25 mouse cellular contexts compared by ENCODE assay signal in genomic region chr6:92231356-92231755, GRCm38 (mm10). TPM values are rescaled to one million over a fixed set of nuclear protein-coding genes. Genes with fewer than 3 reads are reported as not detected.
DNase-seq lines count a peak whose midpoint lies in the region; ATAC-seq lines count a peak whose summit lies in the region.
"Had no signal": no experiment of that assay in that cellular context is flagged by ENCODE, and none has a peak within 500 bp of the region (broad histone marks: within the 10 kb centered on the region; RNA-seq: fewer than 3 reads in every experiment).

No protein-coding gene starts in this region.

- H3K4me1 ChIP-seq in kidney, embryonic 15.5 days, result no peaks in the 10 kb centered on the region
- H3K4me1 ChIP-seq: embryonic facial prominence, embryonic 12.5 days; forebrain, embryonic 13.5 days; forebrain, embryonic 15.5 days had no signal

- no peak overlapping the region for H3K9ac ChIP-seq in kidney, embryonic 15.5 days
- H3K9ac ChIP-seq: embryonic facial prominence, embryonic 12.5 days; forebrain, embryonic 13.5 days; forebrain, embryonic 15.5 days; forebrain, postnatal 0 days had no signal

- H3K4me2 ChIP-seq in kidney, embryonic 15.5 days, result no peak overlapping the region
- H3K4me2 ChIP-seq: embryonic facial prominence, embryonic 12.5 days; forebrain, embryonic 13.5 days; forebrain, embryonic 15.5 days had no signal

- no peak overlapping the region for H3K27ac ChIP-seq in kidney, embryonic 15.5 days
- H3K27ac ChIP-seq: embryonic facial prominence, embryonic 10.5 days; embryonic facial prominence, embryonic 12.5 days; forebrain, embryonic 13.5 days; forebrain, embryonic 15.5 days had no signal

- no peak overlapping the region for H3K4me3 ChIP-seq in kidney, embryonic 15.5 days (replicated peaks)
- H3K4me3 ChIP-seq: embryonic facial prominence, embryonic 10.5 days; embryonic facial prominence, embryonic 12.5 days; forebrain, embryonic 13.5 days; forebrain, embryonic 15.5 days had no signal

- no peaks in the 10 kb centered on the region for H3K27me3 ChIP-seq in kidney, embryonic 15.5 days
- H3K27me3 ChIP-seq: CH12.LX; embryonic facial prominence, embryonic 12.5 days; forebrain, embryonic 13.5 days; forebrain, embryonic 15.5 days had no signal

- no peaks in the 10 kb centered on the region for H3K36me3 ChIP-seq in kidney, embryonic 15.5 days
- H3K36me3 ChIP-seq: embryonic facial prominence, embryonic 10.5 days; embryonic facial prominence, embryonic 12.5 days; forebrain, embryonic 15.5 days; G1E had no signal

- WGBS in kidney, embryonic 15.5 days, result 60% methylated on average over 1 of the region's 1 CpGs

- DNase-seq in adrenal gland, adult (ENCODE audit: inconsistent age in 2 of 2, low spot score in 1 of 2), result peak; percentile 11 to 56
- DNase-seq in adrenal gland, postnatal 10 days, result no peak
- DNase-seq in adrenal gland, postnatal 14 days, result peak; percentile 27
- DNase-seq in adrenal gland, postnatal 25 days, result no peak
- DNase-seq in kidney, adult 9 months, result peak; percentile 66
- no peak for DNase-seq in kidney, adult 18-20 months
- peak; percentile 21 to 24 for DNase-seq in kidney, postnatal 36 days
- DNase-seq: adrenal gland, adult 8-10 months; B cell, adult 2 months; cerebellum, adult 11-12 months; cerebellum, adult 2 months; cerebellum, adult 9-10 months; cerebellum, postnatal 10 days; cerebellum, postnatal 25 days; forebrain, postnatal 0 days had no signal

- ATAC-seq in kidney, embryonic 15.5 days (replicated peaks; ENCODE audit: low FRiP score), result no peak
- ATAC-seq: activated CD4-positive, CD25-positive, alpha-beta regulatory T cell, adult 4 months; CD4-positive, CD25-positive, alpha-beta regulatory T cell, adult 4 months; forebrain, embryonic 13.5 days; forebrain, embryonic 15.5 days; forebrain, postnatal 0 days; Patski had no signal

- no peaks in the 10 kb centered on the region for H3K9me3 ChIP-seq in kidney, embryonic 15.5 days (replicated peaks)
- H3K9me3 ChIP-seq: embryonic facial prominence, embryonic 10.5 days; embryonic facial prominence, embryonic 12.5 days; forebrain, embryonic 13.5 days; forebrain, embryonic 15.5 days; G1E had no signal

RNA-seq across cellular contexts. Expression of gene Trh, which starts 13.1 kb away (rescaled TPM):
- not detected for total RNA-seq in adrenal gland, postnatal 10 days (2021)
- total RNA-seq in adrenal gland, postnatal 14 days (2021), result not detected in 2 replicates
- not detected in 2 replicates for total RNA-seq in adrenal gland, postnatal 25 days (2021)
- polyA plus RNA-seq in kidney, embryonic 15.5 days (2015; fragmentation: Nextera tagmentation; extraction: Ambion mirVana), result 5.0 and 6.7 TPM in 2 replicates
- total RNA-seq: adrenal gland, adult 8-10 months; CH12.LX; G1E had no signal
- polyA plus RNA-seq: activated CD4-positive, CD25-positive, alpha-beta regulatory T cell, adult 4 months; CD4-positive, CD25-positive, alpha-beta regulatory T cell, adult 4 months; G1E; Patski had no signal

RNA-seq across cellular contexts. Expression of gene Rbsn, which starts 16.6 kb away (rescaled TPM):
- total RNA-seq in adrenal gland, postnatal 10 days (2021), result 10 to 100 TPM; 20.0 to 21.7 TPM
- total RNA-seq in adrenal gland, postnatal 14 days (2021), result 21.2 and 24.1 TPM in 2 replicates
- total RNA-seq in adrenal gland, postnatal 25 days (2021), result 16.5 and 19.9 TPM in 2 replicates
- 23.8 and 27.0 TPM in 2 replicates for polyA plus RNA-seq in kidney, embryonic 15.5 days (2015; fragmentation: Nextera tagmentation; extraction: Ambion mirVana)

RNA-seq across cellular contexts. Expression of gene Mrps25, which starts 47.5 kb away (rescaled TPM):
- 10 to 100 TPM; 52.3 to 54.3 TPM for total RNA-seq in adrenal gland, postnatal 10 days (2021)
- 58.9 and 60.0 TPM in 2 replicates for total RNA-seq in adrenal gland, postnatal 14 days (2021)
- total RNA-seq in adrenal gland, postnatal 25 days (2021), result 48.5 and 55.5 TPM in 2 replicates
- polyA plus RNA-seq in kidney, embryonic 15.5 days (2015; fragmentation: Nextera tagmentation; extraction: Ambion mirVana), result 95.0 and 97.5 TPM in 2 replicates

Comparison
In these comparisons a context has a peak if more than half of its experiments do, and no peak if none do; other contexts are left out.
1. DNase-seq: peak in adrenal gland, adult (2 of 2), adrenal gland, postnatal 14 days (single experiment), kidney, adult 9 months (single experiment) and kidney, postnatal 36 days (2 of 2); none in adrenal gland, postnatal 10 days (single experiment), adrenal gland, postnatal 25 days (single experiment) and kidney, adult 18-20 months (single experiment).